Mouse (Mus musculus): ENCODE measurements around the gene Erf. TPM values are rescaled to one million over a fixed set of nuclear protein-coding genes. Genes with fewer than 3 reads are reported as not detected.

Gene Erf
- polyA plus RNA-seq, 1 experiment from 2014 or later, result 8.5 TPM

Small RNA genes within 50 kb of the gene (microRNA-seq; reads per million reads assigned to microRNA genes)
- not detected for gene Mir7048

Other genes with a start within 250 kb of the Erf start
- 0.32 and 0.66 TPM in 2 replicates for gene Atp1a3, start 244.8 kb downstream of the Erf start, polyA plus RNA-seq (2015; fragmentation: Nextera tagmentation; extraction: Ambion mirVana)
- gene Grik5, start 178.4 kb downstream of the Erf start, polyA plus RNA-seq (2015; fragmentation: Nextera tagmentation; extraction: Ambion mirVana), result 2.3 and 3.0 TPM in 2 replicates
- 19.6 and 19.7 TPM in 2 replicates for gene Zfp574, start 178.2 kb downstream of the Erf start, polyA plus RNA-seq (2015; fragmentation: Nextera tagmentation; extraction: Ambion mirVana)
- 0.42 and 0.58 TPM in 2 replicates for gene Pou2f2, start 71.0 kb downstream of the Erf start, polyA plus RNA-seq (2015; fragmentation: Nextera tagmentation; extraction: Ambion mirVana)
- gene Dedd2, start 30.1 kb downstream of the Erf start, polyA plus RNA-seq (2015; fragmentation: Nextera tagmentation; extraction: Ambion mirVana), result 8.3 and 8.6 TPM in 2 replicates
- 2.2 and 2.3 TPM in 2 replicates for gene Zfp526, start 29.3 kb downstream of the Erf start, polyA plus RNA-seq (2015; fragmentation: Nextera tagmentation; extraction: Ambion mirVana)
- gene Gsk3a, start 12.9 kb downstream of the Erf start, polyA plus RNA-seq (2015; fragmentation: Nextera tagmentation; extraction: Ambion mirVana), result 6.7 and 6.8 TPM in 2 replicates
- 22.7 and 24.7 TPM in 2 replicates for gene Cic, start 16.9 kb upstream of the Erf start, polyA plus RNA-seq (2015; fragmentation: Nextera tagmentation; extraction: Ambion mirVana)
- gene Pafah1b3, start 47.2 kb upstream of the Erf start, polyA plus RNA-seq (2015; fragmentation: Nextera tagmentation; extraction: Ambion mirVana), result 111 and 121 TPM in 2 replicates
- gene Prr19, start 50.6 kb upstream of the Erf start, polyA plus RNA-seq (2015; fragmentation: Nextera tagmentation; extraction: Ambion mirVana), result not detected in 2 replicates
- 0.08 and 0.20 TPM in 2 replicates for gene Tmem145, start 55.3 kb upstream of the Erf start, polyA plus RNA-seq (2015; fragmentation: Nextera tagmentation; extraction: Ambion mirVana)
- gene Megf8, start 66.4 kb upstream of the Erf start, polyA plus RNA-seq (2015; fragmentation: Nextera tagmentation; extraction: Ambion mirVana), result 7.4 and 8.7 TPM in 2 replicates
- gene Cnfn, start 119.0 kb upstream of the Erf start, polyA plus RNA-seq (2015; fragmentation: Nextera tagmentation; extraction: Ambion mirVana), result 0.74 and 0.87 TPM in 2 replicates
- 8.3 and 8.6 TPM in 2 replicates for gene Lipe, start 147.9 kb upstream of the Erf start, polyA plus RNA-seq (2015; fragmentation: Nextera tagmentation; extraction: Ambion mirVana)
- 0.38 and 0.41 TPM in 2 replicates for gene Cxcl17, start 162.1 kb upstream of the Erf start, polyA plus RNA-seq (2015; fragmentation: Nextera tagmentation; extraction: Ambion mirVana)
- gene Ceacam1, start 226.8 kb upstream of the Erf start, polyA plus RNA-seq (2015; fragmentation: Nextera tagmentation; extraction: Ambion mirVana), result 3.8 and 4.8 TPM in 2 replicates

Data from heart, embryonic 16.5 days (tissue).